Mouse (Mus musculus) brain, adult 10 weeks (tissue): ENCODE results near the gene Smg7. TPM values are rescaled to one million over a fixed set of nuclear protein-coding genes. Genes with fewer than 3 reads are reported as not detected.

Experiments used
- polyA plus RNA-seq: library from polyadenylated mRNA; stranded (reverse); fragments of 350-450 nt; fragmentation: Illumina TruSeq; extraction: RNeasy Lipid Tissue Mini Kit (QIAGEN cat#74804); gene quantifications from one replicate; pipeline ENCODE4 v1.2.3, GENCODE M21; 2015; ENCODE audit warnings: low read depth, low replicate concordance

Gene Smg7
- 48.0 TPM for polyA plus RNA-seq

DNA sequence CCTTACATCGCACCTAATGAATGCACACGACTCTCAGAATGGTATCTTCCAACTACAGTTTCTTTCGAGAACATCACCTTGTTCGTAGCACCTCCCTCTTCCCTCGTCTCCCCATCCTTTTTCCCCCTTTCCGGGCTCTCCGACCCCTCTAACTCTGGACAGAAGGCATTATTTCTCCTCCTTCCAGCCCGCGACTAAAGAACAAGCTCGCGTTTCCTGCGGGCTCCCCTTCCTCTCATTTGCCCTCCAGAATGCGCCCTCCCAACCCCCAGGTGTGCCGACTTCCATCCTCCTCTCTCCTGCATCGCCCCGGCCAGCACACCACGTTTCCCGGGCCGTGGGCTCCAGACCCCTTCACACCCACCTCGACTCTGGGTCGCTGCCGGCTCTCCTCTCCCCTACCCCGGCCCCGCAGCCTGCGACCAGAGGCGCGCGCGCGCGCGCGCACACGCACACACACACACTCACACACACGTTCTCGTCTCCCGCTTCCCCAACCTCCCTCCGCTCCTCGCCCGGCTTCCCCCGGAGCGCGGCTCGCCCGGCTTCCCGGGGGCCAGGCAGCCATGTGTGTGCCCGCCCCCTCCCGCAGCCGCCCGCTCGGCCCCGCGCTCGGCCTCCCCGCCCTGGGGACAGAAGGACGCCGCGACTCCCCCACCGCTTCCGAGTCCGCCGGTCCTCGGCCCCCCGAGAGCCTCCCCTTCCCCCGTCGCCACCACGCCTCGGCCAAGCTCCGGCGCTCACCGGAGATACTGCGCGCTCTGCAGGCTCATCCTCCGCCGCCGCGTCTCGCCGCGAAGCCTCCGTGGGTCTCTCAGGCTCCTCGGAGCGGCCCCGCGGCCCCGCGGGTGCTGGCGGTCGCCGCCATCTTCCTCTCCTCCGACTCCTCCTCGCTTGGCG lies at the start of gene Smg7:
Gene Smg7, minus strand, starts transcription at position 882 of the 900 bp plus-strand sequence.

GRCm38 (mm10) chr1:152799897-152800296 lies 102.5 kb downstream of the Smg7 start, which contains the start of gene Ncf2:
Gene Ncf2 (plus strand): TSS chr1:152800194.

Other genes starting within 250 kb of the Smg7 start
- not detected for gene Apobec4, start 152.1 kb downstream of the Smg7 start, polyA plus RNA-seq
- gene Rgl1, start 136.3 kb downstream of the Smg7 start, polyA plus RNA-seq, result 54.8 TPM
- 130 TPM for gene Arpc5, start 136.1 kb downstream of the Smg7 start, polyA plus RNA-seq
- gene Ncf2, start 102.5 kb downstream of the Smg7 start, polyA plus RNA-seq, result 4.6 TPM
- 81.5 TPM for gene Nmnat2, start 52.3 kb upstream of the Smg7 start, polyA plus RNA-seq